Mouse (Mus musculus) right cerebral cortex, postnatal 10 days (tissue): Measurements from ENCODE around the gene Pvr.

ENCODE experiments used
- DNase-seq, 2 experiments: peaks; one replicate each; pipeline ENCODE4 v3.0.0; 2021; ENCODE audit warnings: low spot score in 2 of 2

The Pvr gene

GRCm38 (mm10) chr7:19871137-19871621, 49.8 kb downstream of the Pvr start:
- no peak for DNase-seq

- no peak for DNase-seq
Observed at GRCm38 (mm10) chr7:19867751-19868399, 53.1 kb downstream of the Pvr start.

GRCm38 (mm10) chr7:19866490-19866889, 54.5 kb downstream of the Pvr start:
- no peak for DNase-seq

GRCm38 (mm10) chr7:19865246-19866036, 55.5 kb downstream of the Pvr start:
- no peak for DNase-seq

GRCm38 (mm10) chr7:19864241-19864640, 56.7 kb downstream of the Pvr start:
- DNase-seq: no peak

- no peak for DNase-seq
Observed at GRCm38 (mm10) chr7:19861199-19861598, 59.8 kb downstream of the Pvr start, which contains the start of gene Ceacam16. Gene Ceacam16, minus strand, starts transcription at chr7:19861299.

GRCm38 (mm10) chr7:19859740-19860139, 61.2 kb downstream of the Pvr start:
- DNase-seq: no peak

GRCm38 (mm10) chr7:19856283-19856682, 64.7 kb downstream of the Pvr start:
- DNase-seq: no peak

GRCm38 (mm10) chr7:19855663-19856062, 65.3 kb downstream of the Pvr start:
- no peak for DNase-seq
